Mouse (Mus musculus): ENCODE measurements around the gene Ifitm10. TPM values are rescaled to one million over a fixed set of nuclear protein-coding genes. Genes with fewer than 3 reads are reported as not detected.
A peak's percentile ranks its signal among the peaks of the same experiment; 100 is the strongest.

Ifitm10 gene
- polyA plus RNA-seq, 1 experiment from 2014 or later, result 12.5 TPM

DNA sequence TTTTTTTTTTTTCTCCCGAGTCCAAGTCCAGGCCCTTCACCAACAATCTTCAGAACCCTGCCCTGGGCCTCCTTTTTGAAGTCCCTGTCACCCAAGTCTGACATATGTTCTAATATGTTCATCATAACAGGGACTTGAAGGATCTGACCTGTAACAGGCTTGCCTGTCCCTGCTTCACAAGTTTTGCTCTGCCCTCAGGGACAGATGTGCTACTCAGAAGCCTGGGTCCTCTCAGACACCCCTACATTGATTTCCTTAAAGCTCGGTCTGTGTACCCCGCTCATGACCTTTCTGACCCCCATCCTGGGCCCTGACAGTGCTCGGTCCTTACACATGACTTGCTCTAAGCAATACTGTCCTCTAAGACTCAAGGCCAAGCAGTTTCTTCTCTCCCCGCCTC, 514 bp downstream of the Ifitm10 start:
- 73% methylated on average over 5 of the region's 5 CpGs for WGBS
- peak overlapping the region; percentile 69 for H3K27ac ChIP-seq
- no peak overlapping the region for H3K4me3 ChIP-seq
- peaks cover 27% of the 10 kb centered on the region for H3K36me3 ChIP-seq
- H3K9me3 ChIP-seq, result no peaks in the 10 kb centered on the region
- DNase-seq (ENCODE audit: low spot score), result no peak
- H3K27me3 ChIP-seq (ENCODE audit: insufficient read depth, poor library complexity, severe bottlenecking), result peaks cover 48% of the 10 kb centered on the region
- H3K4me1 ChIP-seq, result peaks cover 59% of the 10 kb centered on the region

DNA sequence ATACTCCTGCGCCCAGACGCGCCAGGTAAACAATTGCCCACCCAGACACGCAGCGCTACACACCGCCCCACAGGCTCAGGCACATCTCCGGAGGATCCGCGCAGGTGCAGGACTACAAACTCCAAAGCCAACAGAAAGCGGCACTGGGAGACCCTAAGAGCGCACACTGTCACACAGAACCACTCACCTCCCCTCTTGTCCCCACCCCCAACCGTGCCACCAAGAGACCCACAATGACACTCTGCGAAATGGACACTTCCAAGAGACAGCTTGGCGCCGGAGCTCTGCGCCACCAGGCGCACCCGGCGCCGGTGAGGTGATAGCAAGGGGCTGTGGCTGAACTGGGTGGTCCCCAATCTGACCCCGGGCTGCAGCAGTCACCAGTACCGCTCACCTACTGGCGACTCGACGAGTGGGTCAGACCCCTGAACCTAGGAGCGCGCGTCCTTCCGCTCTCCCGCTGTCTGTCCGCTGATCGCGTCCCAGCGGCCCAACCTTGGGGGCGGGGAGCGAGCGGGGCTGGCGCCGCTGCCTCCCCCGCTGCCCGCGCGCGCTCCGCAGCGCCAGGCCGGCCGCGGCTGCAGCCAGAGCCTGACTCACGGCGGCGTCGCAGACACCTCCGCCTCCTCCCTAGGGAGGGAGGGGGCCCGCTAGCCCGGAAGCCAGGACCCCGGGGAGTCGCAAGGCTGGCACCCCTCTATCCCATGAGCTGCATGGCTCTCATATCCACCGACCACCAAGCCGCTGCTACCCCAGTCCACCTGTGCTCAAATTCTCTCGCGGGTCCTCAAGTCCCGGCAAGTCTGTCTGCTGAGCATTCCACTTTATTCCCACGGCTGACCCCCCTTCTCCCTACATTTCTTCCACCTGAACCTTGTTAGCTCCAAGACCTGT, 1.5 kb downstream of the Ifitm10 start:
- Histone ChIP-seq H3K27me3 (ENCODE audit: insufficient read depth, poor library complexity, severe bottlenecking) (peaks cover 48% of the 10 kb centered on the region), H3K36me3 (peaks cover 16% of the 10 kb centered on the region), H3K4me3 (peak overlapping the region; percentile 66), H3K27ac (peak overlapping the region; percentile 76), H3K4me1 (peaks cover 59% of the 10 kb centered on the region), H3K9me3 (no peaks in the 10 kb centered on the region)
- DNase-seq (ENCODE audit: low spot score), result no peak
- WGBS, result under 1% methylated on average over 64 of the region's 64 CpGs

DNA sequence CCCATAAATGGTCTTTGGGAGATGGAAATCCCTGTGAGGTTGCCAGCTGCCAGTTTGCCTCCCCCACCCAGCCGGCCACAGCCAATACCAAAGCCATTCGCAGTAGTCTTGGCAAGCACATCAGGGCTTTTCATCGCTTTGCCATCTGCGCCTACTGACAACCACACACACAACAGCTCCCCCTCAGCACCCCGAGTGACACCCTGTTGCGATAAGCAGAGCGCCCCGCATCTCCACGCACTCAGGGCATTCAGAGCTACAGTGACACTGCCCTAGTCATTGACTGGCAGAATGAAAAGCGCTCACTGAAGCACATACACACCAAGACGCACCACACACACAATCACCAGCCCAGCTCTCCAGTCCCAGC, 2.2 kb downstream of the Ifitm10 start:
- Histone ChIP-seq H3K36me3 (peaks cover 10% of the 10 kb centered on the region), H3K27me3 (ENCODE audit: insufficient read depth, poor library complexity, severe bottlenecking) (peaks cover 48% of the 10 kb centered on the region), H3K9me3 (no peaks in the 10 kb centered on the region), H3K4me1 (peaks cover 59% of the 10 kb centered on the region), H3K4me3 (peak overlapping the region; percentile 66), H3K27ac (peak overlapping the region; percentile 76)
- WGBS, result 26% methylated on average over 11 of the region's 11 CpGs
- DNase-seq (ENCODE audit: low spot score), result no peak

DNA sequence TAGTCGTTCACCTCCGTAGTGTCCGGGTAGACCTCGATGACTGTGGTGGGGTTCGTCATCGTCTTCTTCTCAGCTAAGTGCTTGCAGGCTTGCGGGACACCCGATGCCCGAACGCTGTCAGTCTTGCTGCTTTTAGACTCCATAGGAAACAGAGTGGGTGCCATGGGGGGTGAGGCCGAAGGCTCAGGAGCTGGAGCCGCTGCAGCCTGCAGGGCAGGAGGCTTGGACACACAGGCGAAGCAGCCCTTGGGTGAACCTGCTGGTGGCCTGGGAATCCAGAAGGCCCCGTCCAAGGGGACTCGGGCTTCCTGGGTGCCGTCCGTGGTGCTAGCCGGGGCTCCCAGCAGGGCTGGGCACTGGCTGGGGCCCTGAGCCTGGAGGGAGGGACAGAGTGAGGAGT, 2.6 kb downstream of the Ifitm10 start:
- 71% methylated on average over 18 of the region's 18 CpGs for WGBS
- Histone ChIP-seq H3K4me1 (peaks cover 59% of the 10 kb centered on the region), H3K27me3 (ENCODE audit: insufficient read depth, poor library complexity, severe bottlenecking) (peaks cover 48% of the 10 kb centered on the region)

DNA sequence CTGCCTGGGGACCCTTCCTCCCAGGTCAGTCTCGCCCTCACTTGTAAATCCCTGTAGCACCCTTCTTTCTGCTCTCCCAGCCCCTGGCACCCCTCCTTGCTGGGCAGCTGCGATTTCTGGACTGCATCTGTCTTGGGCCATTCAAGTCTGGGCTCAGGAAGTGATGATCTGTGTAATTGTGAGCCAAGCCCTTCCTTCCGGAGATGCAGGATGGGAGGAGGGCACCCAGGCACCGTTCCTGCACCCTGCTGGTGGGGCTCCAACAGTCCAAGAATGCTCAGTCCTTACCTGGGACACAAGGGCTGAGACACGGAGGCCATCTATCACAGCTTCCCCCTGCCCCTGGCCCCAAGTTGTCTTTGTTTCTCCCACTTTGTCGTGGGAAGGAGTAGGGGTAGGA, 3.7 kb downstream of the Ifitm10 start:
- Histone ChIP-seq H3K36me3 (no peaks in the 10 kb centered on the region), H3K27ac (no peak overlapping the region), H3K4me3 (no peak overlapping the region), H3K27me3 (ENCODE audit: insufficient read depth, poor library complexity, severe bottlenecking) (peaks cover 48% of the 10 kb centered on the region), H3K9me3 (no peaks in the 10 kb centered on the region), H3K4me1 (peaks cover 53% of the 10 kb centered on the region)
- WGBS, result 51% methylated on average over 6 of the region's 6 CpGs
- no peak for DNase-seq (ENCODE audit: low spot score)

More for the DNA sequence above, 2.6 kb downstream of the Ifitm10 start:
- DNase-seq (ENCODE audit: low spot score), result no peak
- H3K4me3 ChIP-seq, result peak overlapping the region; percentile 66
- peaks cover 6% of the 10 kb centered on the region for H3K36me3 ChIP-seq
- H3K27ac ChIP-seq, result peak overlapping the region; percentile 76; the same call in 1 of the 2 replicates
- H3K9me3 ChIP-seq, result no peaks in the 10 kb centered on the region

DNA sequence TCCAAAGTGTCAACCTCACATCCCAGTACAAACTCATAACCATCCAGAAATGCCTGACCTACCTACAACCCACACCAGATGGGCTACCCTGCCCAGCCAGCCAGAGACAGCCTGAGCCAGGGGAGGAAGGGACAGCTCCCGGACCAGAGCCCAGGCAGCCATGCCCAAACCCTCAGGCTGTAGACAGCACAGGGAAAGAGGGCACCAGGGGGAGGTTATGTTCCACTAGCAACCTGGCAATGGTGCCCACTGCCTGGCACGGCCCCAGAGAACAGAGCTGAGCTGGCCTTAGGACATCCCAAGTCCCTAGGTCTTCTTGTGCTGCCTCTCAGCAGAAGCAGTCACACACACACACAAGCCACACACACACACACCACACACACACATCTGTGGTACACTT, 4.7 kb downstream of the Ifitm10 start:
- Histone ChIP-seq H3K36me3 (no peaks in the 10 kb centered on the region), H3K27ac (no peak overlapping the region), H3K4me1 (peaks cover 43% of the 10 kb centered on the region), H3K4me3 (no peak overlapping the region), H3K9me3 (no peaks in the 10 kb centered on the region), H3K27me3 (ENCODE audit: insufficient read depth, poor library complexity, severe bottlenecking) (peaks cover 48% of the 10 kb centered on the region)
- no peak for DNase-seq (ENCODE audit: low spot score)
- 87% methylated on average over 2 of the region's 2 CpGs for WGBS

DNA sequence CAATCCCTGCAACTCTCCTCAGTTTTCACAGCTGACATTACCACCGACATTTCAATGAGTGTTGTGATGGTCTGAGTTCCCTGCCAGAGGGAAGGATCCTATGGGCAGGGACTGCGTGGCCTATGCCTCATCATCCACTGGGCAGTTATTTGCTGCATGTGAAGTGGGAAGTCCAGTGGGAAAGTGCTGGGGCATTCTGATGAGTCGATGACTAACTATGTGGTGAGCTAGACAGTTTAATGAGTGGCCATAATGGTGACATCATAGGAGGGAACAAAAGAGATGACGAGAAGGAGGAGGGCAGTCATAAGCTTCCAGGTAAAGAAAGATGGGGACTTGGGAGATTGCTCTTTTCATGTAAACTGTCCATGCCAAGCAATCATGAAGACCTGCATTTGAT, 10.4 kb downstream of the Ifitm10 start:
- peaks cover 12% of the 10 kb centered on the region for H3K4me1 ChIP-seq
- H3K9me3 ChIP-seq, result no peaks in the 10 kb centered on the region
- H3K4me3 ChIP-seq, result no peak overlapping the region
- no peak overlapping the region for H3K27ac ChIP-seq
- DNase-seq (ENCODE audit: low spot score), result no peak
- 68% methylated on average over 4 of the region's 4 CpGs for WGBS
- H3K36me3 ChIP-seq, result no peaks in the 10 kb centered on the region
- no peaks in the 10 kb centered on the region for H3K27me3 ChIP-seq (ENCODE audit: insufficient read depth, poor library complexity, severe bottlenecking)

DNA sequence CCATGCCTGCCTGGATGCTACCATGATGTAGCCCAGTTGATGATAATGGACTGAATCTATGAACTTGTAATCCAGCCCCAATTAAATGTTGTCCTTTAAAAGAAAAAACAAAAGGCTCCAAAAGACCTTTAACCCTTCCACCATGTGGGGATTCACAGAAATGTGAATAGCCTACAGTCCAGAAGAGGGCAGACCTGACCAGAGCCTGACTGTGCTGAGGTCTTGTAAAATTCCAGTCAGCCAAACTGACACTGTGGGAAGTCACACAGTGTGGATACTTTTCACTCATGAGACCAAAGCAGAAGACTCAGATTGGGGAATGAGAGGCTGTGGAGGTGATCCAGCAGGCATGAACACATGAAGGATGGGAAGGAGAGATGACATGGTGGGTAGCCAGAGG, 12.8 kb downstream of the Ifitm10 start:
- Histone ChIP-seq H3K9me3 (no peaks in the 10 kb centered on the region), H3K27ac (no peak overlapping the region), H3K4me1 (peaks cover 17% of the 10 kb centered on the region), H3K36me3 (no peaks in the 10 kb centered on the region), H3K4me3 (no peak overlapping the region), H3K27me3 (ENCODE audit: insufficient read depth, poor library complexity, severe bottlenecking) (peaks cover 2% of the 10 kb centered on the region; the same call in 1 of the 2 replicates)
- DNase-seq (ENCODE audit: low spot score), result no peak

DNA sequence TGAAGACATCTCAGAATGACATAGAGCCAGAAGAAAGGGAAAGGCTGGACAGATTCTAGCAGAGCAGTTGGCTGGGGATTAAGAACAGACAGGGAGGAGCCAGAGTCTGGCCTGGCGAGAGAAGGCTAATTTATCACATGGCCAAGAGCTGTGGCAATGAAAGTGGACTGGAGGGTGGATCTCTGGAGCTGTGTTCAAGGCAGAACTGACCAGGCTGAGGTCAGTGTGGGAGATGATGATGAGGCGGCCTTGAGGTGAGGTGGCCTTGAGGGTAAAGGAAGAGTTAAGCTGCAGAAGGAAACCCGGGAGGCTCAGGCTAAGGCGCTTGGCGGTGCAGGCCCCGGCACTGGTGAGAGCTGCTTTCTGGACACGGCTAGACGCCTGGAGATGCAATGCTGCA, 14.4 kb downstream of the Ifitm10 start:
- Histone ChIP-seq H3K27ac (peak overlapping the region; percentile 30; the same call in 1 of the 2 replicates), H3K27me3 (ENCODE audit: insufficient read depth, poor library complexity, severe bottlenecking) (peaks cover 7% of the 10 kb centered on the region; the same call in 1 of the 2 replicates), H3K36me3 (no peaks in the 10 kb centered on the region), H3K9me3 (no peaks in the 10 kb centered on the region), H3K4me1 (peaks cover 34% of the 10 kb centered on the region), H3K4me3 (no peak overlapping the region)
- no peak for DNase-seq (ENCODE audit: low spot score)
- 71% methylated on average over 8 of the region's 8 CpGs for WGBS

DNA sequence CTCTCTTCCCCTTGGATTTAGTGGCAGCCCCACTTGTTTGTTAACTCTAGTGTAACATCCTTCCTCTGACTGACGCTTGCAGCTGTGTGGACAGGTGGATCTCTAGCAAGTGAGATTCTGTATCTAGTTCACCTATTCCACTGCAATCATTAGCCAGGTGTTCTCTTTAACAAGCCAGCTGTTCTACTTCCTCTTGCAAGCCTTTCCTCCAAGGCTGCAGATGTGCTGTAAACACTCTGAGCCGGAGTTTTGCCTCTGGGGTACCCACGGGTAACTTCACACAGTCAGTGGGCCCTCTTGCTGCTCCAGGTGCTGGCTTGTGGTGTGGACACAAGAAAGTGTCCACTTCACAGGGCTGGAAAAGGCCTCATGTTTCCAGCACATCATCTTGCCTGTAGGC, 16.0 kb downstream of the Ifitm10 start:
- H3K27ac ChIP-seq, result no peak overlapping the region
- H3K27me3 ChIP-seq (ENCODE audit: insufficient read depth, poor library complexity, severe bottlenecking), result peaks cover 7% of the 10 kb centered on the region; the same call in 1 of the 2 replicates
- no peak overlapping the region for H3K4me3 ChIP-seq
- 85% methylated on average over 3 of the region's 3 CpGs for WGBS
- H3K9me3 ChIP-seq, result no peaks in the 10 kb centered on the region
- DNase-seq (ENCODE audit: low spot score), result no peak
- H3K4me1 ChIP-seq, result peaks cover 38% of the 10 kb centered on the region
- no peaks in the 10 kb centered on the region for H3K36me3 ChIP-seq

DNA sequence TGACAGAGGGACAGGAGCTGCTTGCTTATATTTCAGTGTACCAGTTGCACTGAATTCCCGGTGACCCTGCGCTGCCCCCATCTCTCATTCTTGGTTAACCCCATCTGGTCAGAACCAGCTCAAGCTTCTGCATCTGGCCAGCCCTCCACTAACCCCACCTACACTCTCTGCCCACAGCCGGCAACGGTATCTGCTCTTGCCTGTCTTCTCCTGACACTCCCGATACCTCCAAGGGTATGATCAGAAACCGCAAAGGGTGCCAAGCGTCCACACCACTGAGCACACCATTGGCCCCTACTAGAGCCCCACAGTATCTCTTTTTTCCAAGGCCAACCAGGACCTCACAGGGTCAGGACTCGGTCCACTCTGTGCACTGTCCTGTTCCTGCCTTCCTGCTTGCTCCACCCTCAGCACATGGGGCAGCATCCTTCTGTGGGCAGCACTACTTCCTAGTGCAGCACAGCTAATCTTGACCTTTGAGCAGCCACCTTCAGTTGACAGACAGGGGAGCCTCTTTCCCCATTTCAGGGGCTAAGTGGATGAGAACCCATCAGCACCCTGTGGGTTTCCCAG, 18.8 kb downstream of the Ifitm10 start:
- Histone ChIP-seq H3K9me3 (no peaks in the 10 kb centered on the region), H3K27ac (peak overlapping the region; percentile 53; the same call in 1 of the 2 replicates), H3K27me3 (ENCODE audit: insufficient read depth, poor library complexity, severe bottlenecking) (peaks cover 7% of the 10 kb centered on the region; the same call in 1 of the 2 replicates), H3K4me3 (no peak overlapping the region), H3K4me1 (peaks cover 45% of the 10 kb centered on the region), H3K36me3 (no peaks in the 10 kb centered on the region)
- 64% methylated on average over 8 of the region's 8 CpGs for WGBS
- DNase-seq (ENCODE audit: low spot score), result no peak

DNA sequence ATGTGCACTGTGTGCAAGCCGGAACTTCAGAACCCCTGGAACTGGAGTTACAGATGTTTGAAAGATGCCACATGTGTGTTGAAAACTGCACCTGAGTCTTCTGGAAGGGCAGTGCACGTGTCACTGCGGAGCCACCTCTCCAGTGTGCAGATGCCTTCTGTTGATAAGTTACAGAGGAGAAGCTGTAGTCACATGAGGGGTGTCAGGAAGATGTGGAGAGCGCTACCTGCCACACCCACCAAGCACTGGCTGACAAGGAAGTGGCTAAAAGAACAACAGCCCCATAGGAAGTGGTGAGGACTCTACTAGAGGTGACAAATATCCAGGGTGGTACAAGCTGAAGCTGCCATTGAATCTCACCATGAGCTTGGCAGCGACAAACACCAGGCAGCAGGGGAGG, 19.7 kb downstream of the Ifitm10 start:
- H3K4me3 ChIP-seq, result no peak overlapping the region
- peaks cover 41% of the 10 kb centered on the region for H3K4me1 ChIP-seq
- no peaks in the 10 kb centered on the region for H3K9me3 ChIP-seq
- no peak for DNase-seq (ENCODE audit: low spot score)
- no peaks in the 10 kb centered on the region for H3K36me3 ChIP-seq
- peaks cover 7% of the 10 kb centered on the region; the same call in 1 of the 2 replicates for H3K27me3 ChIP-seq (ENCODE audit: insufficient read depth, poor library complexity, severe bottlenecking)
- 49% methylated on average over 5 of the region's 5 CpGs for WGBS
- H3K27ac ChIP-seq, result no peak overlapping the region

DNA sequence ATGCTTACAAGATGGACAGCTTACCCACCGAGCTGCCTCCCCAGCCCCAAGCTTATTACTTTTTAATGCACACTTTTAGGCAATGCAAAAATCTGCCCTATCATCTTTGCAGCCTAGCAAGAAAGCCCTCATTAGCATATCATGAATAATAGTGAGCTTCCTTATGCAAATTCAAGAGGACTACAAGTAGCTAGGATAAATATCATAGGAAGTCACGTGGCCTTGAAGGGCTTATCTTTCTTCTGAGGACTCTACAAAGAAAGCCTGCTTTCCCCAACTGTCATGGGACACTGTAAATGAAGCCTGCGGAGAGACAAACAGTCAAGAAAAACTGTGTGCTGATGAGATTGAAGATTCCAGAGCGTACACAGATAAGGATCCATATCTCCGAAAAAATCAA, 22.0 kb downstream of the Ifitm10 start:
- 69% methylated on average over 5 of the region's 5 CpGs for WGBS
- Histone ChIP-seq H3K4me3 (no peak overlapping the region), H3K4me1 (peaks cover 39% of the 10 kb centered on the region), H3K36me3 (no peaks in the 10 kb centered on the region), H3K27me3 (ENCODE audit: insufficient read depth, poor library complexity, severe bottlenecking) (0 out of 2 replicates have a peak, but pooled peaks cover 7% of the 10 kb centered on the region), H3K27ac (no peak overlapping the region), H3K9me3 (no peaks in the 10 kb centered on the region)
- no peak for DNase-seq (ENCODE audit: low spot score)
